Mouse (Mus musculus): Measurements from ENCODE around the gene Idnk. TPM values are rescaled to one million over a fixed set of nuclear protein-coding genes. Genes with fewer than 3 reads are reported as not detected.

Idnk gene
- total RNA-seq (2015): 46.2 and 52.9 TPM in 2 replicates
- total RNA-seq (2017): 36.8 and 44.9 TPM in 2 replicates

DNA sequence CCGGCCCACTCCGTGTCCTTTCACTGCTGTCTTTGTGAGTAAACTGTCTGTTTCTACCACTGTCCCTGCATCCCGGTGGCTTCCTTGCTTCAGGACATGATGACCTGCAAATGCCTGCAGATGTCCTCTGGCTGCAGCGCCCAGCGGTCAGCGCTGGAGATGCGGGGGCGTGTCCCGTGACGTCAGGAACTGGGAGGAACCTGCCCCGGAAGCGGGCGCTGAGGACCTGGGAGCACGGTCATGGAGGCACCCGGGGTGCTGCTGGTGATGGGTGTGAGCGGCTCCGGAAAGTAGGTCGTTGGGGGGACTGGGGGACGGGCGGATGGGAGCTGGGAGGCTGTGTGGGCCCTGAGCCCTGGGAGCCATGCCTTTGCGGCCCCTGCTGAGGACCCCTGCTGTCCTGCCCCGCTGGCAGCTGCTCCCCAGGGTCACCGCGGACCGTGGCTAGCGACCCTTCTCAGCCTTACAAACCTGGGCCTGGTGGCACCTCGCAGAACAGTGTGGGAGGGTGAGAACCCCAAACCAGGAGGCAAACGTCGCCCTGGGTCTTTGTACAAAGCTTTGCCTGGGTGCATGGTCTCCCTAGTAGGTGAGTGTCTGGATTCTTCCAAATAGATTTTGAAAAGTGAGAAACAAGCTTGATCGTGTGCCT is at the start of gene Idnk:
TSS of gene Idnk (plus strand) at position 203 of the 652 bp plus-strand sequence.
- peak; percentile 80 for ATAC-seq (replicated peaks; ENCODE audit: poor library complexity)

DNA sequence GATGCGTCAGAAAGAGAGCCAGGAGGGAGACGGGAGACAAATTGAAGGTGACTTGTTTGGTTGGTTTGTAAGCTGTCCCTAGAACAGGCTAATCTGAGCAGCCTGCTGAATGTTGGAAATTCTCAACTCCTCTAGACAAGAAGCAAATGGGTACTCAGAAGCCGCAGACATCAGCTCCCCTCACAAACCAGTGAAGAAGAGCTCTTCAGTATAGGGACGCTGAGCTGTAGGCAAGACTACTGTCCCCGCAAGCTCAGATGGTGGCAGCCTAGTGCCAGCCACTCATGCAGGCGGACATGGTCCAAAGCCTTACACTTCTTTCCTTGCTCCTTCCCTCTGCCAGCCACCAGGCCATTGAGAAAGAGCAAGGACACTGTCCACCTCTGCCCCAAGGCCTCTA is 46.1 kb upstream of the Idnk start:
- ATAC-seq (replicated peaks; ENCODE audit: poor library complexity): no peak

DNA sequence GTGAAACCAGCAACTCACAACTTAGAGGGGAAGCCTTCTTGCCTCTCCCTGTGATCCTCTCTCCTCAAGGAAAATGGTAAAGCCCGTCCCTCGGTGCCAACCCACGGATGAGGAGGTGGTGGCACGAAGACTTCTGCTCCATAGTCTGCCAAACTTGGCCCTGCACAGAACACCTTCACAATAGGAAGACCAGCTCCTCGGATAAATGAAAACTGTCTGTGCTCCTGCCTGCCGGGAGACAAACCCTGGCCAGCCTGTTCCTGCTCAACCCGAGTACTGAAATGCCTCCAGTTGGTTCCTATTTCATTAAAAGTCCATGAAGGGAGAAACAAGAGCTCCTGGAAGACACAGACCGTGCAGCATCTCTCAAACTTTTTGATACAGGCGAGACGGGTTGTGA is 45.3 kb upstream of the Idnk start:
- no peak for ATAC-seq (replicated peaks; ENCODE audit: poor library complexity)

DNA sequence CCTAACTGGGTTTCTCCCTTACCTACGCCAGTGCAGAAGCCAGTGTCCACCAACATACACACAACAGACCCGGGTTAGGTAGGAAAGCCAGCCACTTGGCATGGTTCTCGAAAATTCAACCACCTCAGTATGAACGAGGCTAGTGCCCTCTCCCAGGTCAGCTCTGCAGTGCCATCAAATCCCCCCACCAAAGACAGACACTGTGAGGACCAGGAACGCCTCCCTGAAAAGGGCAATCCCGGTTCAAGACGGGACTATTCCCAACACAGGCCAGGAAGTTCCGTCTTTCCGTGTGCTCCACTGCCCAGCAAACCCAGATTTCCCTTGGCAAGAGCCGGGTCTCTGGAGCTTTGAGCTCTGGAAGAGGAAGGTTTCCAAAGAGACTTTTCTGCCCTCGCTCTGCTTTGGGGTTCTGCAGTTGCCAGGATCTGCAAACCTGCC is 44.8 kb upstream of the Idnk start:
- ATAC-seq (replicated peaks; ENCODE audit: poor library complexity): no peak

DNA sequence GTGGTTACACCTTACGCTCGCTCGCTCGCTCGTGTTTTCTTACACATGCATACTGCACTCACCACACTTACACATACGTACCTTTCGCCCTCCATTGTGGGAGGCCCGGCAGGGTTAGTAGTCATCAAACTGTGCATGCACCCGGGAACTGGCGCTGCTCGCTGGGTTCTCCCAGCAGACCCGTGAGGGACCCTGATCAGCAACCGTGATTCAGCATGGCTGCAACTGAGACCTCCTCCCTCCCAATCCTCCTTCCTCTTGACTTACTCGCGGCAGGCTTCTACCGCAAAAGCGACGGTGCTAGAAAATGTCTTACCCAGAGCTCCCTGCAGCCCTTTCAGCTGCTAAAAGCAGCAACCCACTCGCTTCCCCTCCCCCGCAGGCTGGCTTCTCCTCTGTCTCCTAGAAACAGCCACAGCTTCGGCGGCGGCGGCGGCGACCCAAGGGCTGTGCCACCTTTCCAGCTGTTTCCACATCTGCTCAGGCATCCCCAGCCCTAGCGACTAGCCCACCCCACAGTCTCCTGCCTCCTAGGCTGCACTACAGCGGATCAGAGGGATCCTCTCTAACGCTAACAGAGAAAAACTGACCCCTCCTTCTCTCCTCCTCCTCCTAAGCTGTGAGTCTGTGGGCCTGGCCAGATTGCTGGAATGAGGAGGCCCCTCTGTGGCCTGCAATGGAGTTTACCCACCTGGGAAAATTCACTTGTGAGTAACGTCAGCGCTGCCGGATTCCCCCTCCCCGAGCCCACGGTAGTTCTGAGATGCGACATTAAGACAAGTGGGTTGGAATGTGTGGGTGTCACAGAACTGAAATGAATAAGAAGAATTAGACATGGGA is 44.2 kb upstream of the Idnk start, which contains the start of gene Klhl3:
TSS of gene Klhl3 (minus strand) at position 532 of the 840 bp plus-strand sequence.
- ATAC-seq (replicated peaks; ENCODE audit: poor library complexity): peak; percentile 43

DNA sequence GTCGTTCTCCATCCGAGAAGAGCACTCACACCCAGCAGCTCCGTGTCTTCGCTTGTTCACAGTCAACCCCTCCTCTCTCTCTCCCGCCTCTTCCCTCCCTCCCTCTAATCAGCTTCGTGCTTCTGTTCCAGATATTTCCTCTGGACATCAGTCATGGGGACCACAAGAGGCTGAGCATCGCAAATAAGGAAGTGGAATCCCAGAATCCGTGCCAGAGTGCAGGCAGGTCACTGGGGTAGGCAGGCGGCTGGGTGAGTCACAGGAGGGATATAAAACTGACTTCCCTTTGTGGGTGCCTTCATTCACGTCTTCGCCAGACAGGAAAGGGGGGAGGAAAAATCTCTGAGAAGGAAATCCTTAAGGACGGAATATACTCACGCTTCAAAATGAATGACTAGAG is 42.2 kb upstream of the Idnk start:
- ATAC-seq (replicated peaks; ENCODE audit: poor library complexity): peak; percentile 71

DNA sequence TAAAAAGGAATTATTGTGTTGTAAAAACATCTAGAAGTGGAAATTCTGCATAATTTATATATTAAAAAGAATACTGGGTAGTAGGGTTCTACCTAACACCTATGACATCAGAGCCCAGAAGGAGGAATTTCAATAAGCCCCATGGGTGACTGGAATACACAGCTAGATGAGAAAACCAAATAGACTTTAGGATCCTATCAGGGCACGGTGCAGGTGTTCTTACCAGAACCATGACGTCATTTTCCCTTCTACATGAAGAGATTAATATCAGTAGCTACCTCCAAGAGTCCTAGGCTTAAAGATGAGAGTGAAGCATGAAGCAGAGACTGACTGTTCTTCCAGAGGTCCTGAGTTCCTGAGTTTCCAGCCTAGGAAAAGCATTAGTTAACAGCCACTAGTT is 40.6 kb upstream of the Idnk start:
- no peak for ATAC-seq (replicated peaks; ENCODE audit: poor library complexity)

DNA sequence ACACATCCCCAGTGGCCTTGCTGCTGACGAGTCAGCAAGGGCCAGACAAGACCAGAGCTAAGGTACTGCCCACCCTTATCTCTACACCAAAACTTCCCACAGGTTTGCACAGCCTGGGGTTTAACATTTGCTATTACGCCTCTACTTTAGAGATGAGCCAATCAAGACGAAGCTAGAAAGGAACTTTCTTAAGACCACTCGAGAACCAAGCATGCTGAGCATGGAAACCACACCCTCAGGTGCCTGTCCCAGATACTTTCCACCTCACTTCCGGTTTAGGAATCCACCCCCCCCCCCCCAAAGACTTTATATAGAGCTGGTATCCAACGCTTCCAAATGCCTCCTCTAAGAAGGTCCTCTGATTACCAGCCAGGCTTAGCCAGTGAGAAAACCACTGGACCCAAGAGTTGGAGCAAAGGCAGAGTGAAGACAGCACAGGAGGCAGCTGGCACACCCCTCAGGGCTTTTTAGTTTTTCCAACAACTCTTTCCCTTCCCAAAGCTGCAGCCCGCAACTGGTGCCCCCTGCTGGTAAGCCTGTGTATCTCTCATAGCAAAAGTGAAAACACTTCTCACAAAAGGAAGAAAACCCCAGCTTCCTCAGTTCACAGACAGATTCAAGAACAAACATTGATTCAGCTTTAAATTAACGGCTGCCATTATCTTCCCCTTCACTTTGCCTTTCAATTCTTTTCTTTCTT is 40.0 kb upstream of the Idnk start:
- ATAC-seq (replicated peaks; ENCODE audit: poor library complexity): peak; percentile 41

DNA sequence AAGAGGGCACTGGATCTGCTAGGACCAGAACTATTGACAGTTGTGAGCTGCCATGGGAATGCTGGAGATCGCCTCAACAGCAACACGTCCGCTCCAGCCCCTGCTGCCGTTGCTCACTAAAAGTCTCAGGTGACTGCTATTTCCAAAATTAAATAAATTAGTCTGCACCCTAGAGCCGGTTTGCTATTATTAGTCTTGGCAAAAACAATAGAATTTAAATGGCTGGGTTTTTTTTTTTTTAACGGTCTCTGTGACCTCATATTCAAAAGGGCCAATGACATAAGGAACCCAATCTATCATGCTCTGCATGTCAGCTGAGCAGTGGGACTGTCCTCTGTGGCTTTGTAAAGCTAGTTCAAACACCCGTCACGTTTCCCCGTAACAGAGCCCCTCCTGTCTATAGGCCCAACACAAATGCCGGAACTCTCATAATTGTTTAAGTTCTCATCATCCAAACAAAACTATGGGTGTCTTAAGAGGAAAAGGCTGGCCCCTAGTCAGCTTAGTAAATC is 34.6 kb upstream of the Idnk start:
- no peak for ATAC-seq (replicated peaks; ENCODE audit: poor library complexity)

DNA sequence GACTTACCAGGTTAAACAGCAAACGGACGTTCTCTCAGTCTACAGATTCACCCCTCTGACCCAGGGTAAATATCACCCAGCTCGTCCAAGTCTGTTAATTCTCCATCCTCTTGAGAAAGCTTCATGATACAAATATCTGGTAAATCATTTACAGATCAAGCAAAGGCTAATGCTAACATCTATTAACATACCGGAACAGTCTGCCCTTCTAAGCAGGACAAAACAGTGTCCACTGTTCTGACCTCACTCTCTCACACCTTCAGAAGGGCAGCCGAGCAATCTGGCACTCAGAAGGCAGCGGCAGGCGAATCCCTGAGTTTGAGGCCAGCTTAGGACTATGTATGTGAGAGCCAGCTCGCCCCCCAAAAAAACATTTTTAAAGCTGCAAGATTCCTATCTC is 34.1 kb upstream of the Idnk start:
- ATAC-seq (replicated peaks; ENCODE audit: poor library complexity): no peak

DNA sequence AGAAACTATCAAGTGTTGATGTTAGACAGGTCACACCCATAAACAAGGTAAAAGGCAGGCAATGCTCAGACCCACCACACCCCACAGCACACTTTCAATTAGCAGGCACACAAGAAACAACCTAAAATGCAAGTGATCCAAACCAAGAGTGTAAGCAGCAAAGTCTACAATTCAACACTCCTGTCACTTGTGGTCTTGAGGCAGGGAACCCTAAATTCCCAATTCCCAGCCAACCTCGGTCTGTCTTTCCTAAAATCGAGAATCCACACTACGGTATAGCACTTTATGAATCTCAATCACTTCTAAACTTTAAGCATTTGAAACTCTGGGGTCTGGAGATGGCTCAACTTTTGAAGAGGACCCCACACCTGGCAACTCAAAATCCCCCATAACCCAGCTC is 33.2 kb upstream of the Idnk start:
- no peak for ATAC-seq (replicated peaks; ENCODE audit: poor library complexity)

DNA sequence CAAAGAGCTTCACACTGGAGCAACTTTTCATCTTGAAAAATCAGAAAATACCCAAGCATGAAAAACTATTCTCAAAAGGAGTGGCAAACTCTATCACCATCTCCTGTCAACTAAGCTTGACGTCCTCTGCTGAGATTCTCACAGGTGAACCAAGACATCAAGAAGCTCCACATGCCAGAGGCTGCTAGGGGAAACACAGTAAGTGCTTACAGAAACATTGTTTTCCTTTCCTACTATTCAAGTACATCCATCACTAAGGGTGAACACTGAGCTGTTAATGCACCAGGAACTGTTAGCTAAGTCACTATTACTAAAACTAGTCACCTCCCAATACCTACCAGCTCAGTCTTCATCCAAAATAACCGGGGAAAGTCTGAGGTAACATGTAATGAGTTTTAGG is 32.5 kb upstream of the Idnk start:
- ATAC-seq (replicated peaks; ENCODE audit: poor library complexity): no peak

DNA sequence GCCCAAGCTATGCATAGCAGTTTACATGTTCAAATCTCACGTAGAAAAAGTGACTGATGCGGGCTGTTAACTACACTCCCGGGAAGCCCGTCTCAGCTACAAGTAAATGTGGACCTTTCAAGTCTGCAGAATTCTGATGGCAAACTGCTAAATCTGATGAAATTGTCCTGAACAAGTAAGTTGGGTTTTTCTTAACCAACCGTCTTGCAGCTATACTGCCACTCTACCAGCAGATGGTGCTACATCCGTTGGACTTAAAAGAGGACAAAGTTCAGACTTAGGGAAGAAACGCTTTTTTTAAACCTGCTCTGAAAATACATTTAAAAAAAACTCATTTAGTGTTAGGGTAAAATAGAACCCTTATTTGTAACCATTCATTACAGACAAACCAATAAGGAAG is 31.3 kb upstream of the Idnk start:
- ATAC-seq (replicated peaks; ENCODE audit: poor library complexity): peak; percentile 23; the same call in 1 of the 2 replicates

DNA sequence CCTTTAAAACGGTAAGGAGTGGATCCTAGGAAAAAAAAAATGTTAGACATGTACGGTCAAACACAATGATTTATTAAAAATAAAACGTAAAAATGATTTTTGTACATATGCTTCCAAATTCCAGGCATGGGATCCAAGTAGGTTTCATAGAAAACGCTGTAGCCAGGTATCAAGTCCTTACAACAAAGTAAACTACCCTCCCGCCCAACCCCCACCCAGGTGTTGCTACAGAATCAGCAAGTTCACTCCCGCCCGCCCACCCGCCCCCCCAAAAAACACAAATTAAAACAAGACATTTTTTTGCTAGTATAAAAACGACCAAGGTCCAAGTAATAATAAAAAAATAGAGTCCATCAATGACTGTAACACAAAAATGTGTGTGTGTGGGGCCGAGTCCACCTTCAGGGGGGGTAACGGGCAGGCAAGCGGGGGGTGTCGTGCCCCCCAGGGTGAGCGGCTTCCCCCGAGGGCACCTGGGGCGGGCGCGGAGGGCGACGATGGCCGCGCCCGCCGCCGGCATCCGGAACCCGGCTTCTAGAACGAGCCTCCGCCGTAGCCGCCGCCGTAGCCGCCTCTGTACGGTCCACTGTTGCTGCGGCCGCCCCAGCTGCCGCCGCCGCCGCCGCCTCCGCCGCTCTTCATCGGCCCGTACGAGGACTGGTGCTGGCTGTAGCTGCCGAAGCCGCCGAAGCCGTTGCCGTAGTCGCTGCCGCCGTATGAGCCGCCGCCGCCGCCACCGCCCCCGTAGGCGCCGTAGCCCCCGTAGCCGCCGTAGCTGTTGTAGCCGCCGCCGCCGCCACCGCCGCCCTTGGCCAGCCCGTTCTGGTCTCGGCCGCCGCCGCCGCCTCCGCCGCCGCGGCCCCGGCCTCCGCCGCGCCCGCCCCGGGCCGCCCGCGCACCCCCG is 30.3 kb upstream of the Idnk start:
- no peak for ATAC-seq (replicated peaks; ENCODE audit: poor library complexity)

DNA sequence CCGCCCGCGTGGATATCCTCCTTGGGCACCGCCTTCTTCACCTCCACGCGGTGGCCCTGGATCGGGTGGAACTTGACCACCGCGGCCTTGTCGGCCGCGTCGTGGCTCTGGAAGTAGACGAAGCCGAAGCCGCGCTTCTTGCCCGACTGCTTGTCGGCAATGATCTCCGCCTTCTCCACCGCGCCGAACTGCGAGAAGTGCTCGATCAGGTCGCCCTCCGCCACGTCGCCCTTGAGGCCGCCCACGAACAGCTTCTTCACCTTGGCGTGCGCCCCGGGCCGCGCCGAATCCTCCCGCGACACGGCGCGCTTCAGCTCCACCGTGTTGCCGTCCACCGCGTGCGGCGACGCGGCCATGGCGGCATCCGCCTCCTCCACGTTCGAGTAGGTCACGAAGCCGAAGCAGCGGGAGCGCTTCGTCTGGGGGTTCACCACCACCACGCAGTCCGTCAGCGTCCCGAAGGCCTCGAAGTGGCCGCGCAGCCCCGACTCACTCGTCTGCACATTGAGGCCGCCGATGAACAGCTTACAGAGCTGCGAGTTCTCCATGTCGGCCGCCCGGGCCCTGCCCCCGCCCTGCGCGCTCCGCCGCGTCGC is 29.6 kb upstream of the Idnk start:
- ATAC-seq (replicated peaks; ENCODE audit: poor library complexity): no peak

DNA sequence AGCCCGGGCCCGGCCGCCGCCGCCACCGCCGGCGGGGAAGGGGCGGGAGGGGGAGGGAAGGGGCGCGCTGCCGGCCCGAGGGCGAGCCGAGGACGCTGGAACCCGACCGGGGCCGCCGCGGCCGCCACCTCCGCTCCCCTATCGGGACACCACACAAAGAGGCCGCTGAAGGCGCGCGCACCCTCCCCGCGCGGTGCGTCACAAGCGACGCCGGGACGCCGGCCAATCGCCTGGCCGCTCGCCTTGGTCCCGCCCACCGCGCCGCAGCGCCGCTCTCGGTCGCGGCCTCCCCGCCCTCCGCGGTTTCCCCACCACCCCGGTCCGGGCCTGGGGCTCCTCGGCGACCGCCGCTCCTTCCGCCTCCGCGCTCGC is 29.1 kb upstream of the Idnk start, which contains the start of gene Hnrnpa0:
TSS of gene Hnrnpa0 (minus strand) at position 161 of the 372 bp plus-strand sequence.
- peak; percentile 67 for ATAC-seq (replicated peaks; ENCODE audit: poor library complexity)

DNA sequence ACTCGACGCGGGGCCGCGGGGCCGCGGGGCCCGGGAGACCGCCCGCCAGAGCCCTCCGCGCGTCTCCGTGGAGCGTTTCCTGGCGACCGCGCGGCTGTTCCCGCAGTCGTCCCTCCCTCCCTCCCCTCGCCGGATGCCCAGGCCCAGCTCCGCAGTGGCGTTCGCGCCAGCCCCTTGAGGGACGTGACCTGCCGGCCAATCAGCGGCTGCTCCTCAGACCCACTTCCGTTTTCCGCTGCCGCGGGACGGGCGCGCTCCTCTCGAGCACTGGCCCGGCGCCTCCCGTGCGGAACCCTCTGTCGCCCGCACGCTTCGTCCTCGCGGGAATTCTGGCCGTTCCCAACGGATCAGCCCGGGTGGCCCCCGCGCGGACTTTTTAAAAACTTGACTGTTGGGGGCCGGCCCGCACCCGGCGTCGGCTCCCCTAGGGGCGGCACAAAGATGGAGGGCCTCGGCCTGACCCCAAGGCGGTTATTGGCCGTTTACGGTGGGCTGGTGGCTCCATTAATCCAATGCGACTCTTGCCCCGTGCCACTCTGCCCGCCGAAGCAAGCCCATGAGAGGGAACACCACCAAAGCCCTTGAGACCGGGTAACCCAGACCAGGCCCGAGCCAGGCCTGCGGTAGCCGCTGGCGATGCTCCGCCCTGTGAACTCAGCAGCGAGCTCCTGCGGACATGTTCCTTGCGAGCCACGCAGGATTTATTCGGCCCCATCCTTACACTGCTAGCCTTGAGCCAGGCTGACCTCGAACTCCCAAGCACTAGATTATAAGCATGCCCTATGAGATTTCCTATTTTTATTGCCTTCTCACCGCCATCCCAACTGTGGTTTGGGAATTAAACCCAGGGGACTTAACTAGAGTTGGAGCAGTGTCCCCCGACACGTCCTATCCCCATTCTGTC is 28.4 kb upstream of the Idnk start:
- ATAC-seq (replicated peaks; ENCODE audit: poor library complexity): peak; percentile 77

DNA sequence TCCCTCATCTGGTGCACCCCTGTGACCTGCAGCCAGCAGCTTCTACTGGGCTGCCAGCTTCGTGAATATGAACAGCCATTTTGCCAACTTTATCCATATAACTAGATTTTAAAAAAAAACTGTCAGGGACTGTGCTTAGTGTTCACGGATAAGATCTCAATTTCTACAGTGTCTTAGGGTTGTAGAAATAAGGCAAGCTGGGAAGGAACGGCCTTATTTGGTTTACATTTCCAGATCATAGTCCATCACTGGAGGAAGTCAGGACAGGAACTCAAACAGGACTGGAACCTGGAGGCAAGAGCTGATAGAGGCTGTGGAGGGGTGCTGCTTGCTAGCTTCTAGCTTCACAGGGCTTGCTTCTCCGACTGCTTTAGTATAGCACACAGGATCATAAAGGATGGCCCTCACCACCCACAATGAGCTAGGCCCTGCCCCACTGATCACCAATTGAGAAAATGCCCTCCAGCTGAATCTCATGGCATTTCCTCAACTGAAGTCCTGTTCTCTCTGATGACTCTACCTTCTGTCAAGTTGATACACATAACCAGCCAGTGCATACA is 27.7 kb upstream of the Idnk start:
- ATAC-seq (replicated peaks; ENCODE audit: poor library complexity): no peak; the same call in 1 of the 2 replicates

DNA sequence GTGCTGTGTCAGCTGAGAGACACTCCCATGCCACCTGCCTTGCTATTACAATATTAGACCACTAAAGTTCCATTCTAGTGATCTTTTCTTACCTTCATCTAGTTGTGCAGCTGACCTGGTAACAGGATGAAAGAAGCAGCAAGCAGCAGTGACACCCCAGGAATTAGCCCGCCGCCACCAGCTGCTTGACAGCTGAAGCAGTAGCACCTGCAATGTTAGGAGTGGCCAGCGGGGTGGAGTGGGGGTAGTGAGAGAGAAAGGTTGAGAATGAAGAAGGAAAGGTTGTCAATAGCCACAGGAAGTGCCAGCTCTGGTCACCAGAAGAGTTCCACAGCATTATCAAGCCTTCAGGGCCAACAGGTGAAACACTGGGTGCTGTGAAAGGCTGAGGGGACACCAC is 25.8 kb upstream of the Idnk start:
- ATAC-seq (replicated peaks; ENCODE audit: poor library complexity): no peak
